Mouse (Mus musculus) cerebellum, adult 2 months (tissue): Measurements from ENCODE around the gene BC055324.

ENCODE experiments used
- CTCF ChIP-seq: fragments of 200-500 bp; IDR thresholded peaks from 2 replicates; pipeline ENCODE4 v1.5.1; 2011; ENCODE audit warnings: low read depth, mild to moderate bottlenecking, control low read depth, low read length, moderate library complexity, borderline replicate concordance; ENCODE audit not compliant: insufficient read depth
- POLR2A ChIP-seq: fragments of 200-500 bp; IDR thresholded peaks from 2 replicates; pipeline ENCODE4 v1.6.1; 2011; ENCODE audit warnings: low read length, control low read depth, borderline replicate concordance; ENCODE audit not compliant: insufficient read depth

DNA sequence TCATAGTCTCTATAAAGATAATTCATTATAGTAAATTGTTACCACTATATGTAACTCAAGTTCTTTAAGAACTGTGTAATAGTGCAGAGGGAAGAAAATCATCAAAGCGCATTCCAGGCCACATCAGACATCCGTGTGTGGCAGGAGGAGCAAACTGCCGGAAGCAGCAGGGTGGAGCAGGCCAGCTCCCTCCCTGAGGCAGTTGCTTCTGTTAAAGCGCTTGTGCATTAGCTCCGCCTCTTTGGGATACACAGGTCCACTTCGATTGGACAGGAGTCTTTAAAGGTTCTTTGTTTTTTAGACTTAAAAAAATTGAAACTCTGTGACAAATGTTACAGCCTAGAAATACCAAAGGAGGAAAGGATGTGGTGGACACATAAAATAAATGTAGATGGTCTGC, 52.5 kb downstream of the BC055324 start:
- TF ChIP-seq CTCF: no peak
- no peak for TF ChIP-seq POLR2A
